Mouse (Mus musculus): ENCODE data around the gene Zc3h15.
"Not testable (repeated sequence)": the region's sequence is repeated elsewhere in the genome, so short reads cannot be mapped to it uniquely, and the experiment has no call there.

Gene Zc3h15

GRCm38 (mm10) chr2:83674421-83674820, 30.2 kb downstream of the Zc3h15 start:
- DNase-seq (ENCODE audit: low spot score in 2 of 2): no peak

- no peak for DNase-seq (ENCODE audit: low spot score in 2 of 2)
Observed at GRCm38 (mm10) chr2:83674896-83675295, 30.7 kb downstream of the Zc3h15 start.

- DNase-seq (ENCODE audit: low spot score in 2 of 2): no peak
Observed at GRCm38 (mm10) chr2:83675681-83676080, 31.4 kb downstream of the Zc3h15 start.

GRCm38 (mm10) chr2:83676226-83676870, 32.1 kb downstream of the Zc3h15 start:
- no peak for DNase-seq (ENCODE audit: low spot score in 2 of 2)

- DNase-seq (ENCODE audit: low spot score in 2 of 2): no peak
Observed at GRCm38 (mm10) chr2:83681332-83681731, 37.1 kb downstream of the Zc3h15 start.

- DNase-seq (ENCODE audit: low spot score in 2 of 2): no peak
Observed at GRCm38 (mm10) chr2:83681785-83682184, 37.5 kb downstream of the Zc3h15 start.

- DNase-seq (ENCODE audit: low spot score in 2 of 2): no peak
Observed at GRCm38 (mm10) chr2:83682282-83682681, 38.0 kb downstream of the Zc3h15 start.

- no peak for DNase-seq (ENCODE audit: low spot score in 2 of 2)
Observed at GRCm38 (mm10) chr2:83683731-83684519, 39.7 kb downstream of the Zc3h15 start.

GRCm38 (mm10) chr2:83684691-83685090, 40.5 kb downstream of the Zc3h15 start:
- no peak for DNase-seq (ENCODE audit: low spot score in 2 of 2)

- no peak for DNase-seq (ENCODE audit: low spot score in 2 of 2)
Observed at GRCm38 (mm10) chr2:83690372-83690771, 46.1 kb downstream of the Zc3h15 start.

- DNase-seq (ENCODE audit: low spot score in 2 of 2): no peak
Observed at GRCm38 (mm10) chr2:83692651-83693545, 48.7 kb downstream of the Zc3h15 start.

GRCm38 (mm10) chr2:83694061-83694460, 49.8 kb downstream of the Zc3h15 start:
- DNase-seq (ENCODE audit: low spot score in 2 of 2): no peak

GRCm38 (mm10) chr2:83695345-83696247, 51.4 kb downstream of the Zc3h15 start:
- DNase-seq (ENCODE audit: low spot score in 2 of 2): no peak

GRCm38 (mm10) chr2:83698484-83698883, 54.2 kb downstream of the Zc3h15 start:
- no peak for DNase-seq (ENCODE audit: low spot score in 2 of 2)

- no peak for DNase-seq (ENCODE audit: low spot score in 2 of 2)
Observed at GRCm38 (mm10) chr2:83699324-83699723, 55.1 kb downstream of the Zc3h15 start.

GRCm38 (mm10) chr2:83700667-83701066, 56.4 kb downstream of the Zc3h15 start:
- DNase-seq (ENCODE audit: low spot score in 2 of 2): no peak

- DNase-seq (ENCODE audit: low spot score in 2 of 2): no peak
Observed at GRCm38 (mm10) chr2:83702411-83702810, 58.2 kb downstream of the Zc3h15 start.

- DNase-seq (ENCODE audit: low spot score in 2 of 2): no peak
Observed at GRCm38 (mm10) chr2:83705580-83706158, 61.4 kb downstream of the Zc3h15 start.

- no peak for DNase-seq (ENCODE audit: low spot score in 2 of 2)
Observed at GRCm38 (mm10) chr2:83709896-83710524, 65.8 kb downstream of the Zc3h15 start.

- not testable (repeated sequence) for DNase-seq (ENCODE audit: low spot score in 2 of 2)
Observed at GRCm38 (mm10) chr2:83713281-83713680, 69.0 kb downstream of the Zc3h15 start.

Measured in urinary bladder, postnatal 4 days (tissue).